Mouse (Mus musculus) c-Kit-positive CD71-positive TER-119-positive erythroid progenitor cells, embryonic 14.5 days (primary cell): Measurements from ENCODE around the gene Gdpd5.

Source experiments
- DNase-seq: peaks from one replicate; pipeline ENCODE4 v3.0.0-alpha.2; 2013; ENCODE audit warnings: low spot score

Gene Gdpd5

DNA sequence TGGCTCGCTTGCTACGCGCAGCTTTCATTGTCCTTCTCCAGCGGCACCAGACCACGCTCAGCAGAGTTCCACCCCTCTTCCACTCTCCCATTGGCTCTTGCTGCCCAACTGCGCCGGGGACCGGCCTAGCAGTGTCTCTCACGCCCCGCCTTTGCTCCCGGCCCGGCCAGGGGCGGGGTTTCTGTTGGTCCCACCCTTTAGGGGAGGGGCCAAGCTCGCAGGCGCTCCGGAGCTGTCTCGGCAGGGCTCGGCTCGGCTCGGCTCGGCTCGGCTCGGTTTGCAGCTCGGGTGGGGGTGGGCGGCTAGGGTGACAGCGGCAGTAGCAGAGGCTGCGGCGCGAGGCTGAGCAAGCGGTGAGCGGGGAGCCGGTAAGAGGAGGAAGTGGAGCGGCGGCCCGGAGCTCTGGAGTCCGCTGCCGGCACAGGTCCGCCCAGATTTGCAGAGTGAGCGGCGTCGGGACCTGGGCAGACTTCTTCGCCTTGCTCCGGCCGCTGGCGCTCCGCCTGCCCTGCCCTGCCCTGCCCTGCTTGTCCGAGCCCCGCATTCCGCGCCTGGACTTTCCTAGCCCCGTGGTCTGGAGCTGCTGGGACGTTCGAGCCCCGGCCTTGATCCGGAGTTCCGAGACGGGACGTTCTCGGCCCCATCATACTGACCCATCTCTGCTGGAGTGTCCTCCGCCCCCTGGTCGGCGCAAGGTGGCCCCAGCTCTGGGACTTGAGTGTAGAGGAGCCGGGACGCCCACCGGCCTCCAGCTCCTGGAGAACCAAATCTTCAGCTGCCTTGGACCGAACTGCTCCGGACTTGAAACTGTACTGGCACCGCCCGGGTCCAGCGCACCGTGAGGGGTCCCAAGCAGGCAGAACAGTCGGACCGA, at the start of gene Gdpd5:
Gene Gdpd5, plus strand, starts transcription at position 201 of the 874 bp plus-strand sequence.
- peak; percentile 89 for DNase-seq

DNA sequence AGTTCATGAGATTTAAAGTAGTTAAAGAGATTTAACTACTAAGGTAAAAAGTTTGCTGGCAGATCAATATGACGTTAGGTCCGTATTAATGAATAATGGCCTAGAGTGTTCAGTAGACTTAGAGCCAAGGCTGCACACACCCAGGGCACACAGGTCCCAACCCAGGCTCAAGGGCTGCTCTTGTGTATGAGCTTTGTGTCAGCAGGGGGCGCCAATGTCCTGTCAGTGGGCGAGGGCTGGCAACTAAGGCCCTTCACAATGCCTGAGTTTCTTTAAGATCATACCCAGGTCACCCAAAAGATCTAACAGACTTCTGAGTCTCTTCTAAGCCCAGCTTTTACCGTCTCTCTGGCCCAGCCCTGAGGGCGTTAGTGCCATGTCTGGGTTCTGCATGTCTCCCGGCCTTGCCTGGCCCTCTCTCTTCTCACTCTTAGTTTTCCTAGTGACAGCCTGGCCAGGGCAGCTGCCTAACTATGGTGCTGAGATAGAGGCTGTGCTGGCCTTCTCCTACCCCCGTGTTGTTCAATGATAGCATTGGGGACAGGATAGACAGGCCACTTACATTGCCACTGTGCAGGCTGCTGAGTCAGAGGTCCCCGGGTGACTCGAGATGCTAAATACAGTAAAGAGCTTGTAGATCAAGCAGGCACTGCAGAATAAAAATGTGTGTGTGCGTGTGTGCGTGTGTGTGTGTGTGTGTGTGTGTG, 48.3 kb upstream of the Gdpd5 start:
- peak; percentile 22 for DNase-seq

DNA sequence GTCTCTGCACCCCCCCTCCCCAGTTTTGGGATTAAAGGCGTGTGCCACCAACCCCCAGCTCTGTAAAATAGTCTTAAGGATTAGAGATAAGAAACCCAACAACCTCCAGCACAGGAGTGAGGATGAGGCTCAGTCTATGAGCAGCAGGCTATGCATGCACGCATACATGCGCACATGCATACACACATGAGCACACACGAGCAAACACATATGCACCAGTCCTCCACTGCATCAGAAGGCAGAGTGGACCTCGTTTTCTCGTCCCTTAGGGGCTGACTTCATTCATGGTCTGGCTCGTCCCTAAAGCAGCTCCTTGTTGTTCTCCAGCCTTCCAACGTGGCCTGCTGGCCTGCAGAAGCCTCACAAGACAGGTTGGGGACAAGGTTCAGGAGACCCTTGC, 40.5 kb upstream of the Gdpd5 start:
- DNase-seq = no peak

DNA sequence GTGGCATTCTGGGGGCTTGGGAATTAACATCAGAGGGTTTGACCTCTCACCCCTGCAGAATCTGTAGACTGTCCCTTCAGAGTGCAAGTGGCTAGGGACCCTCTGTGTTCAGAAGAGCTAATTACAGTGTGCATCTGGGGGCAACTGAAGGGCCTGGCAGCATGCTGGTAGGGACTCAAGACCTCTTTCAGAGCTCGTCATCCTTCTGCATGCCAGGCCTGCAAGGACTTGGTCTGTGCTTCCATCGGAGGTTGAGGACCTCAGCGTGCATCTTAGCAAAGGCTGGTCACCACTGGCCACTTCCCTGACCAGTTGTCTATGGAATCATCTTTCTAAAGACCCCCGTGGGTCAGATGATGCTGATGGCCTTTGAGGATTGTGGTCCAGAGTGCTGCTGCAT, 37.6 kb upstream of the Gdpd5 start:
- no peak for DNase-seq

DNA sequence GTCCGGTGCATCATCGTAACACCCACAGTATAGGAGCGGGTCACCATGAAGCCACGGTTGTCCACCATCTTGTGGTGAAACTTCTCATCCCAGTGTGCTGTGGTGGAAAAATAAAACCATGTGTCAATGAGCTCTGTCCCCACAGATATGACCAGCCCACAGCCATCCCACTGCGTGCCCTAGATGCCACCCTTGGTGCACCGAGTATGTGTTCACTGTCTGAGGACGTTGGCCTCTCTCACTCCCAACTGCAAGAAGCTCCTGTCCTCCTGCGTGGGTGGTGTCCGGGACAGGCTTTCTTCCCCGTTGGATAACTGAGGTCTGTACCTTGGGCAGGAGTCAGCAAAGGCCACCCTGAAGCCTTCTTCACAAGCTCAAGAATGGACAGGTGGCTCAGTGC, 33.9 kb upstream of the Gdpd5 start:
- DNase-seq = no peak

DNA sequence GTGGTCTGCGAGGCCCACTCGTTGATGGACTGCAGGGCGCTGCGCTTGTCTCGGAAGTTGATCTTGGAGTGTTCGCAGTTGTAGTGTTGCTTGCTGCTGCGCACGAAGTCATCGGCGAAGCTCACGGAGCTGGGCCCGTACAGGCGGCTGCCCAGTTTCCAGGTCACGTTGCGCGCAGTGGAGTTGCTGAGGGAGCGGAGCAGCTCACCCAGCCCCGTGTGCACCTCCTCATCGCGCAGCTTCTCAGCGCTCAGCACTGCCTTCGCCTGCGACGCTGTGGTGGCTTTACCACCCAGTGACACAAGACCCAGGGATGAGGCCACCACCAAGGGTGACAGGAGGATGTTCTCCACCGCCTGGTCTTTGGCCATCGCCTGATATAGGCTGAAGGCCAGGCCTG, 32.3 kb upstream of the Gdpd5 start:
- DNase-seq = no peak

DNA sequence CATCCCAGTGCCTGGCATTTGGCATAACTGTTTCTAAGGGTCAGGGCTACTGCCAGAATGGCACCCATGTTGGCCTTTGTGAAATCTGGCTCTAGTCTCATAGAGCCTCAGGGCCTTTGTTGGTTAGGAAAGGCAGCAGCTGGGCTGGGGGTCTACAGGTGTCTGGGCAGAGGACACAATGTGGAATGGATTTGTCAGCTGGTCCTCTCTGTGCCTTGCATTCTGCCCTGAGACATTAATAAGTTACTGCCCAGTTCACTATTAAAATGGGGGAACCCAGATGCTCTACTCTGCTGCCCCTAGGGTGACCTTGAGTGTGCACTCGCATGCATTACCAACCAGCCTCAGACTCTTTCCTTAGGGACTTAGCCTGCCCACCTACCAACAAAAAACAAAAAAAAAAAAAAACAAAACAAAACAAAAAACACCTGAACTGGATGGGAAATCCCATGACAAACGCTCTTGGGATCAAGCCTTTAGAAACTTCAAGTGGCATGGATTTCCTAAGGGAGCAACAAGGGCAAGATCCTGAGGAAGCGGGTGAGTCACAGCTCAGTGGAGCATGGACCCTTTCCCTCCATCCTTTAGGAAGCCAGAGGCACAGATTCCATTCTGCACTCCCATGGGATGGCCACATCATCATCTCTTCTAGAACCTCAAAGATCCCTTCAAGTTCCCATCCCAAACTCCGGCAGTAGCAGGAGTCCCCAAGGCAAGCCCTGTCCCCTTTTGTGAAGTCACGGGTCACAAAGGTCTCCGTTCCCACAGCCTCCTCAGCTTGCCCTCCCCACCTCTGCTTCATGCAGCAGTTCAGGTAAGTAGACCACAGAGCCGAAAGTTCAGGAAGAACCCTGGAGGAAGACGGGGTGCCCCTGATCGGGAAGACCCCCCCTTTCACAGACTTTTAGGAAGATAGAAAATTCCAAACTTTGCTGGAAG, 31.2 kb upstream of the Gdpd5 start:
- no peak for DNase-seq

DNA sequence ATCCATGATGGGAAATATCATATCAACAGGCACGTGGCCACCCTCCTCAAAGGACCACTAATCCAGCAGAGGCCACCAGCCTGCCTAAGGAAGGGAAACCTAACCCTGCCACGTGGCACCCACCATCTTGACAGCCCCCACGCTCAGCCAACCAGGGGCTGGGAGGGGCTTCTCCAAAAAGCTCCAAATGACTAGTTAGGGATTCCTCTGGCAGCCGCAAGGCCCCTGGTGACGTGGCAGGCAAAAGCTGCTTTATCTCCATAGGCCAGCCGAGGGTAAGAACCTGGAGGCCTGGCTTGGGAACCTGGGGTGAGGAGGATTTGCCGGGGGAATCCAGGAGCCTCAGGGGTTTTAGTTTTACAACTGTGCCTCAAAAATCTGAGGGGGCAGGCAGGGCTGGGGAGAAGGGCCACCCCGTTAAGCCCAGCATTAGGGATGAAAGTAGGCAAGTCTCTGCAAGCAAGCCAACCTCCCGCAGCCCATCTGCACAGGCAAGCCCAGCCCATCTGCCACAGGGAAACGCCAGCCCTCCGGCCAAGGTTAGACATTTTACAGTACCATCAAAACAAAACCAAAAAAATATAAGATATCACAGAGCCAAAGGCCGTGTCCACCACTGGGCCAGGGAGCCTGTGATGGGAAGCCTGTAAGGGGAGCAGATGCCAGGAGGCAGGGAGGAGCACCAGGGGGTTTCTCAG, 30.0 kb upstream of the Gdpd5 start:
- DNase-seq = no peak

DNA sequence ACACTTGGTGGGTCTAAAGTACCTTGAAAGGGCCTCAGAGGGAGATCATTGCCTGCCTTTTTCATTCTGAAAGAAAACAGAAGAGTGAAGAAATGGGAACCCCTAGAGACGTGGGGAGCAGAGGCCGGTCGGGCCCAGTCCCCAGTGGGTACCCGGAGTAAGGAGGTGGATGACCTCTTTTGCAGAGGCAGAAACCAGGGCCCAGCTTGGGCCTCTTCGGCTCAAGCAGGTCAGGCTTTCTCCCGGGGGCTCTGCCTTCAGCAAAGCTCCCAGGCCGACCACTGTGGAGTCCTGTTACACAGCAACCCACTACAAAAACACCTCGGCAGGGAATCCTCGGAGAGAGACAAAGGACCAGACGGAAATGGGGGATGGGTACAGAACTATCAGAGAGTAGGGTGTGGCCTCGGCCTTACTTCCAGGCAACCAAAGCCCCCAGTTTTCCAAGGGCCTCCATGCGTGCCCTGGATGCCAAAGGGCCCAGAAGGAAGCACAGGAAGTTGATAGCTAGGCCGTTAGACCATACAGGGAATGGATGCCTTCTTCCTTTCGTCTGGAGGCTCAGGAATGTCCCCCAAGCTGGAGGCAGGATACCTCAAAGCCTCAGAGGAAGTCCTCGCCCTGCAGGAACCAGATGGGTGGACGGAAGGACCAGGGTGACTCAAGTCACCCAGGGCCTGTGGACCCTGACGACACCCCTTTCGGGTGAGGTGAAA, 29.3 kb upstream of the Gdpd5 start:
- no peak for DNase-seq

DNA sequence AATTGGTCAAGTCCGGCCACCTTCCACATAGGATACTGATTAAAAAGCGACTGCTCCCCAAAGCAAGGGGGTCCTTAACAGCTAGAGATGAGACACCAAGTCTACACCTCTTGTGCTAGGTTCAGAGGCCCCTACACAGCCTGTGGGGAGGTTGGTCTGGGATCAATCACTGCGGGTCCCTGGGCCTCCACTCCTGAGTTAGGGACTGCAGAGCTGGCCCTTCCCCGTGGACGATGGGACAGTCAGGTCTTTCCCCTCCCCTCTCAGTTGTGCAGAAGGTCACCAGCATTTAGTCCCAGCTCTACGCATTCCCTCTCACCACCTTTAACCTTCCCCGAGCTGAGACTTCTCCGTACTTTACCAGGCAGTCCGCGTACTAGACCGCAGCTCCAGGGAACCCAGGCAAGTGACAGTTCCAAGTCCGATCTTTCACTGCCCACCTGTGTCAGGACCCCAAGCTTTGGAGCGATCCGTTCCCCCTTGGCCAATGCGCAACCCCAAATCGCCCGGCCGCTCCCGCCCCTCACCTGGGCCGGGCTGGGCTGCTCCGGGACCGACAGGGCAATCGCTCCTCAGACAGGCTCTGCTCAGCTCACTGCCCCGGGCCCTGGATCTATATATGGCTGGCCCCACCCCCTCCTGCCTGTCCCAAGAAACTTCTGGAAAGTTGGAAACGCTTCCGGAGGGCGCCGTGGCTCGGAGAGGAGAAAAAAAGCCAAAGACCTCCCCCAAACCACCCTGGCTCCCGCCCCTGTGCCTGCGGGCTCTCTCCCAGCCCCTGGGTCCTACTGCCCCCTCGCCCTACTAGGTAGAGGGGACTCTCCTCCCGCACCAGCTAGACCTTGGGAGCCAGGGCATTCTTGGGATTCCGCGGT, 28.5 kb upstream of the Gdpd5 start, which contains the start of gene Serpinh1:
Gene Serpinh1, minus strand, starts transcription at position 714 of the 875 bp plus-strand sequence.
- no peak for DNase-seq

DNA sequence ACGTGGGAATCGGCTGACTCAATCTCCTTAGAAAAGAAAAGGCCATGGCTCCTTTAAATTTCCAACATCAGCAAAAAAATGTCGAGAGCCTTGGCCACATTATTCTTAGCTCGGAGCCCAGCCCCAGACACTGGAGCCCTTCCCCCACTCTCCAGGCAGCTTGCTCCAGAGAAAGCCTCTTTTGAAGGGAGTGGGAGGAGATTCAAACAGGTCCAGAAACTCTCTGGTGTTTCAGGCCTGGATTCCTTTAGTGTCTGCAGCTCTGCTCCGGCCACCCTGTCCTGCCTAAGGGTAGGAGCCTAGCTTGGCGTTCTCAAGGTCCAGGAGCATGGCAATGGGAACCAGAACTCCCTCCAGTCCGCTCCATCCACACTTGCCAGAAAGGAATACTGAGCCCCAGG, 25.5 kb upstream of the Gdpd5 start:
- no peak for DNase-seq

DNA sequence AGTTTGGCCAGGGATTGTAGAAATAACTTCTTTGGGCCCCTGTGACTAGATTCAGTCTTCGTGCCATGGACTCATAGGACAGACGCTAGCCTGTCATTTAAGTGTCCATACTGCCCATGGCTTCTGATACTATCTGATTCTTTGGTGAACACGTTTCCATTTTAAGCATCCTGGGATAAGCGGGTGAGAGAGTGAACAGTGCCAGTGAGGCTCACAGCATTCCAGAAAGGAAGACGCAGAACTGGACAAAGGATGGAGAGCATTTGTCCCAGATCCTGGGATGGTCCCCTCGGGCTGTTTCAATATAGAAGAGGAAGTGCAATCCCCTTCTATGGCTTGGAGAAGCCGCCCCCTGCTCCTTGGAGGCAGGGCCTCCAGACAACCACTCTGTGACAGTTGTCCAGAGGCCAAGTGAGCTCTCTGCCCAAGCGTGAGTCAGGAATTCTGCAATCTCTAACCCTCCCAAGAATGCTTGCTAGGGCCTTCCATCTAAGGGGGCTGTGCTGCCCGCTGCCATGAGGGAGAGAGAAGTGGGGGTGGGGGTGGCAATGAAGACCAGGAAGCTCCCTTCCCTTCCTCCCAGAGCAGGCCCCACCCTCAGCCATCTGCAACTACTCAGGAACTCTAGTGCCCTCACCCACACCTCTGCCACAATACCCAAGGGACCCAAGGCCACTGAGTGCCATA, 24.8 kb upstream of the Gdpd5 start:
- DNase-seq = no peak

DNA sequence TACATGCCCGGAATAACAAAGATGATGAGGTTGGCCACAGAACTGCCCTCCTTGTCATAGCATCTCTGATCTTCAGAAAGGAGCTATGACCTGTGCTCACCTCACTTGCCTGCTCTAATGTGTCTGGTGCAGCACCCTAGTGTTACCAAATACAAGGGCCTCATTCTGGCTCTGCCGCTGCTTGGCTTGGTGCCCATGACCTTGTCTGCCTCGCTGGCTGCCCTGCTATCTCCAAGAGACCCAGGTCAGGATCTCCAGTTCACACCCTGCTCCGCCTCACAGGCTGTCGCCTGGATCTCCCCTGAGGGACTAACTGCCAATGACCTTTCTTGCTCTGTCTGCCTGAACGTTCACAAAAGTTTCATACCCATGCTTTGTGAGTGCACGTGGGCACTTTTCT, 24.0 kb upstream of the Gdpd5 start:
- no peak for DNase-seq

DNA sequence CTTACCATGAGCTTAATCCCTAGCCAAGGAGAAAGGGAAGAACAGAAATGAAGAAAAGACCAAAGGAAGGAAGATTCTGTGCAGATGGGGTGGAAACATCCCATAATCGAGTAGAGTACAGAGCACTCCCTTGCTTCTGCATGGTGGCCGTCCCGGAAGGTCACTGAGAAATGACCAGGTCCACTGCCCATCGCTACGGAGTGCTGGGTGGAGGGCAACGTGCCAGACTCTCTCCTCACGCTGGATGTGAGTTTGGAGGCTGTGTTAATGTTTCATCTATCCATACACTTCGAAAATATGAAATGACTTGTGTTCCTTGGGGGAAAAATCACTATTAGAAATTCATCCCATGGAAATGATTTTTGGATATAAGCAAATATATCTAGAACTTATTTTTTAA, 22.8 kb upstream of the Gdpd5 start:
- no peak for DNase-seq

DNA sequence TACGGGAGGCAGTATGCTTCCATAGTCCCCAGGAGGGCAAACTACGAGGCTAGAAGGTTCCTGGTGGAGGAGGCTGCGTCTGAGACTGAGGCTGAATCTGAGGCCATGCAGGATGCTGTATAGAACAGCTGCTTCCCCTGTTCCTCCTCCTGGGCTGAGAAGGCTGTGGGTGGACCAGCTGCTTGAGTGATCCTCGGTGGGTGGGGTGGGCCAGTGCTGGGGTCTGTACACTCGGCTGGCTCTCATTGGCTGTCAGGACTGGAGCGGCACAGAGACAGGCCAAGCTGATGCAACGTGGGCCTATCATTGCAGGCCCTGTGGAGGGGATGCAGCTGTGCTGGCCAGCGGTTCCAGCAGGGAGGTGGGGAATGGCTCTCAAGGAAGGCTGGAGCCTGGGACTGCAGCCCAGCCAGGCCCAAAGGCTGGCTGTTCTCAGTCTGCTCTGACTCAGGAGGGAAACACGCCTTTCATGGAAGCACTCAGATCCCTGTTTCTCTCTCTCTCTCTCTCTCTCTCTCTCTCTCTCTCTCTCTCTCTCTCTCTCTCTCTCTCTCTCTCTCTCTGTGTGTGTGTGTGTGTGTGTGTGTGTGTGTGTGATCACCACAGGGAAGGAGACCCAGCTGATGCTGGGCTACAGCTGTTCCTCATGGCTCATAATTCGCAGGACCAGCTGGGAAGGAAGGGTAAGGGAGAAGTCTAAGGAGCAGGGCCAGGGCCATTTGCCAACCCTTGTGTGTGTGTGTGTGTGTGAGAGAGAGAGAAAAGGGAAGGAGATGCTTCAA, 21.0 kb upstream of the Gdpd5 start:
- no peak for DNase-seq

DNA sequence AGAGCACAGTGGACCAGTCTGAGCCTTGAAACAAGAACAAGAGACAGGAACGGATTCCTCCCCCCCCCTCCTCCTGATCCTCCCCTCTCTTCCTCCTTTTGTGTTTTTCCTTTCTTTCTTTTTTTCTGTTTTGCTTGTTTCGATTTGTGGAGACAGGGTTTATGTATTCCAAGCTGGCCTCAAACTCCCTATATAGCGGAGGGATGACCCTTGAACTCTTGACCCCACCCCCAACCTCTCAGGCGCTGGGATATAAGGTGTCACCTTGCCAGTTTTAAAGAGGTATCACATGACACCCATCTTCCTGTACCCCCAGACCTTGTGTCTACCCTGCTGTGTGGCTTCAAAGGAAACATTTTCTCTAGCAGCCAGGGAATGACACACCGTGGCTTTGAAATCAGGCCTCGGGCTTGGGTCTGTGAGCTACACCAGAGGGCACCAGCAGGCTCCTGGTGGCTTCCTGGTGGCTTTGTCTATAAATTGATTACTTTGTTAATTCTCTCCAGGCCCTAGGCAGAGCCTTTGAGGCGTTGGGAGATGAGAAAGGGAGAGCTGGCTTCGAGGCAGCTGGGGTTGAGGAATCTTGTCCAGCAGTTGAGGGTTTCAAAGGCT, 20.3 kb upstream of the Gdpd5 start:
- DNase-seq = no peak

DNA sequence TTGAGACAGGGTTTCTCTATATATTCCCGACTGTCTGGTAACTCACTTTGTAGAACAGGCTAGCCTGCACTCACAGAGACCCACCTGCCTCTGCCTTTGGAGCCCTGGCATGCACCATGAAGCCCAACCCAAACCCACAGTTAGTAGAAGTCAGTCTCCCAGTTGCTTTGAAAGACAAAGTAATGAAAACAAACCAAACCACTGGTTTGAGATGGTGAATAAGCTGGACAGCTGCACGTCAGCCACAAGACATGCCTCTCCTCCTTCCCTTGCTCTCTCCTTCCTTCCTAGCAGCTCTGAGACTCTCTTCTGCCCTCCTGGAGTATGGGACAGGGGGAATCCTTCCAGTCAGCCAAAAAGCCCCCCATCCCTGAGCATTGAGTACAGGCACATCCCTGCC, 19.1 kb upstream of the Gdpd5 start:
- DNase-seq = no peak

DNA sequence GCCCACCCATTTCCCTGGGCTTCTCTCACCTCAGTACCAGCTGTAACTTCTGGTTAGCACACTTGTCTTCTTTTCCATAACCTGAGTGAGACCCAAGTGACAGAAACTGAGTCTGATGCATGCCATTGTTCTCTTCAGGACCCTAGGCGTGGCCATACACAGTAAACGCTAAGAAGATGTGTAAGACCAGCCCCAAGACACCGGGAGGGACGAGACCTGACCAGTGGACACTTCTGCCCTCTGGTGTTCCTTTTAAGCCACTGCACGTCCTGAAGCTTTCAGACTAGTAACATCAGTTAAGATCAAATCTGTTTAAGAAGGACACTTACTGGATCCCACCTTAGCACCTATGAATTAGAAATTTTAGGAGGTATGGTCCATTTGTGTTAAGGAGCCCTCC, 16.1 kb upstream of the Gdpd5 start:
- no peak for DNase-seq
